Mouse (Mus musculus) CH12F3 (cell line): ENCODE results near the gene Lcp2.

Experiments
- in situ Hi-C: fragments of 300-500 bp; cut with MboI; formaldehyde crosslinking; loops from 2 replicates; pipeline ENCODE4 v1.14.3; 2020; ENCODE audit warnings: low sequenced_read_pairs

The Lcp2 gene

GRCm38 (mm10) chr11:34042808-34043207 is 3.9 kb upstream of the Lcp2 start:
- in situ Hi-C loops = no loop called here

- in situ Hi-C loops = no loop called here
Measured at GRCm38 (mm10) chr11:34047542-34047937, 820 bp downstream of the Lcp2 start.

- in situ Hi-C loops = no loop called here
Measured at GRCm38 (mm10) chr11:34048375-34049124, 1.8 kb downstream of the Lcp2 start.

- in situ Hi-C loops = no loop called here
Measured at GRCm38 (mm10) chr11:34049125-34049379, 2.3 kb downstream of the Lcp2 start.

- in situ Hi-C loops = no loop called here
Measured at GRCm38 (mm10) chr11:34050063-34050462, 3.3 kb downstream of the Lcp2 start.

- in situ Hi-C loops = no loop called here
Measured at GRCm38 (mm10) chr11:34050643-34051042, 3.9 kb downstream of the Lcp2 start.

GRCm38 (mm10) chr11:34053031-34053818 is 6.5 kb downstream of the Lcp2 start:
- in situ Hi-C loops = no loop called here

GRCm38 (mm10) chr11:34054031-34054727 is 7.5 kb downstream of the Lcp2 start:
- in situ Hi-C loops = no loop called here

- in situ Hi-C loops = no loop called here
Measured at GRCm38 (mm10) chr11:34056715-34057114, 10.0 kb downstream of the Lcp2 start.

GRCm38 (mm10) chr11:34058332-34058731 is 11.6 kb downstream of the Lcp2 start:
- in situ Hi-C loops = no loop called here

GRCm38 (mm10) chr11:34058960-34059359 is 12.2 kb downstream of the Lcp2 start:
- in situ Hi-C loops = no loop called here

- in situ Hi-C loops = no loop called here
Measured at GRCm38 (mm10) chr11:34061740-34062139, 15.0 kb downstream of the Lcp2 start.

- in situ Hi-C loops = no loop called here
Measured at GRCm38 (mm10) chr11:34063257-34063656, 16.5 kb downstream of the Lcp2 start.

GRCm38 (mm10) chr11:34063702-34064485 is 17.2 kb downstream of the Lcp2 start:
- in situ Hi-C loops = no loop called here

- in situ Hi-C loops = loop anchor here (10.0 kb wide), 1 partner anchor 66 kb away; no protein-coding TSS in a partner anchor
Measured at GRCm38 (mm10) chr11:34070596-34070995, 23.9 kb downstream of the Lcp2 start.

GRCm38 (mm10) chr11:34072309-34072708 is 25.6 kb downstream of the Lcp2 start:
- in situ Hi-C loops = loop anchor here (10.0 kb wide), 1 partner anchor 68 kb away; no protein-coding TSS in a partner anchor

GRCm38 (mm10) chr11:34073776-34074175 is 27.1 kb downstream of the Lcp2 start:
- in situ Hi-C loops = loop anchor here (10.0 kb wide), 1 partner anchor 69 kb away; no protein-coding TSS in a partner anchor

GRCm38 (mm10) chr11:34077870-34078269 is 31.1 kb downstream of the Lcp2 start:
- in situ Hi-C loops = loop anchor here (10.0 kb wide), 1 partner anchor 73 kb away; no protein-coding TSS in a partner anchor

GRCm38 (mm10) chr11:34078581-34078980 is 31.9 kb downstream of the Lcp2 start:
- in situ Hi-C loops = loop anchor here (10.0 kb wide), 1 partner anchor 74 kb away; no protein-coding TSS in a partner anchor
